Mouse (Mus musculus) CH12F3 (cell line): ENCODE results near the gene Rapgefl1.

Experiments used
- in situ Hi-C: fragments of 300-500 bp; cut with MboI; formaldehyde crosslinking; loops from 2 replicates; pipeline ENCODE4 v1.14.3; 2020; ENCODE audit warnings: low sequenced_read_pairs

Gene Rapgefl1

DNA sequence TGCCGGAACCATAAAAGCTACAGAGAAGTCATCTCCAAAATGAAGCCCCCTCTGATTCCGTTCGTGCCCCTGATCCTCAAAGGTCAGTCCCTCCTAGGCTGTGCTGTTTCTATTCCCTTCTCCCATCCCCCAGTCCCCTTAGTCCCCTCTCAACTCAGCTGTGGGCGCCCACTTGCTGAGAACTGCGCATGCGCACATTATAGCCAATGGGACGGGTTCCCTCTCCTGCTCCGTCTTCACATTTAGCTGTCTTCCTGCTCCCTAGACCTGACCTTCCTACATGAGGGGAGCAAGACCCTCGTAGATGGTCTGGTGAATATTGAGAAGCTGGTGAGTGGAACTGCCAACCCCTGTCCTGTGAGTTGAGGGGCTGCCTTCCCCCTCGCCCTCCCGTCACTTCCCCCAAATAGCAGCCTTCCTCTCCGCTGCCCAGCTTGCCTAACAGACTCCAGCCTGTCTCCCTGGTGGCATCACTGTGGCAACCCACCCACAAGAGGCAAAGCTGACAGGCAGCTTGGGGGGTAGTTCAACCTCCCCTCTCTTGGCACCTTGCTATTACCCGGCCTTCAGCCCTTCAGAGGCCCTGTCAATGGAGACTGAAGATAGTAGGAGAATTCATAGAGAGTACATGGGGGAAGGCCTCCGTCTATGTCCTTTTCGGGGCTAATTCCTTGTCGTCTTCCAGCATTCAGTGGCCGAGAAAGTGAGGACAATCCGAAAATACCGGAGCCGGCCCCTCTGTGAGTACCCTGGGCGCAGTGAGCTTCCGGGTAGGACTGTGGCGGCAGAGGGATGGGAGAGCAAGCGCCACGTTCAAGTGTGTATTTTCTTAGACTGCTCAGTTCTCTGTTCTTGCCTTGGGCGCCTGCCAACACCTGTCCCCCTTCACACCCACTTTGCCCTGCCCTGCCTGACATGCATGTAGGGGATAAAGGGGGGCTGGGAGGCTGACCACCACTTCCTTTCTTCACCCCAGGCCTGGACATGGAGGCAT is 13.8 kb downstream of the Rapgefl1 start:
- in situ Hi-C loops: no loop called here

DNA sequence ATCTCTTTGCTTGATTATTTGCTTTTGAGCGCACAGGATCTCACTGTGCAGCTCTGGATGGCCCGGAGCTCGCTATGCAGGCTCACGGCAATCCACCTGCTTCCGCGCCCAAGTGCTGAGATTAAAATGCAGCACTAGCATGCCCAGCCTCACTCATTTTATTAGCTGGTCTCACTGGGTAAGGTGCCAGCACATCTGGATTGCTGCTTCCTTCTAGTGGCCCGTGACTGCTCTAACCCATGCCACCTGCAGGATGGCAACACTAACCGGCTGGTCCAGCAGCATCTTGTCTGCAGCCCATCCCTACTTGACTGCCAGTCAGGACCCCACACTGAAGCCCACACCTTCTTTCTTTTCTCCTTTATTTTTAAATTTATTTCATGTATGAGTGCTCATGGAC is 17.5 kb downstream of the Rapgefl1 start:
- in situ Hi-C loops: no loop called here

DNA sequence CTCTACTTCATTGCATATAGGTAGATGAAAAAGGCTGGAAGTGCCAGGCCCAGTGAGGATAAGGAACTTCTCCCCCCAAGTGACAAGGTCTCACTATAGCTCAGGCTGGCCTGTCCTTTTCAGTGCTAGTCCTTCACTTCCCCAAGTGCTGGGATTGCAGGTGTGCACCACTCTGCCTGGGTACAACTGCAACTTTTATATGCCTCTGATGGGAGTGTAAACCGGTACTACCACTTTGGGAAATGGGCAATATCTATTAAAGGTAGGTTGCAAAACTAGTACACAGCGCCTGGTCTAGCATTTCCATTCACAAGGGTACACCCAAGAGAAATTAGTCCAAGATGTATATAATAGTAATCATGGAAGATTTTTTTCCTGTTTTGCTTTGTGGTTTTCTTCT is 18.1 kb downstream of the Rapgefl1 start:
- in situ Hi-C loops: no loop called here

DNA sequence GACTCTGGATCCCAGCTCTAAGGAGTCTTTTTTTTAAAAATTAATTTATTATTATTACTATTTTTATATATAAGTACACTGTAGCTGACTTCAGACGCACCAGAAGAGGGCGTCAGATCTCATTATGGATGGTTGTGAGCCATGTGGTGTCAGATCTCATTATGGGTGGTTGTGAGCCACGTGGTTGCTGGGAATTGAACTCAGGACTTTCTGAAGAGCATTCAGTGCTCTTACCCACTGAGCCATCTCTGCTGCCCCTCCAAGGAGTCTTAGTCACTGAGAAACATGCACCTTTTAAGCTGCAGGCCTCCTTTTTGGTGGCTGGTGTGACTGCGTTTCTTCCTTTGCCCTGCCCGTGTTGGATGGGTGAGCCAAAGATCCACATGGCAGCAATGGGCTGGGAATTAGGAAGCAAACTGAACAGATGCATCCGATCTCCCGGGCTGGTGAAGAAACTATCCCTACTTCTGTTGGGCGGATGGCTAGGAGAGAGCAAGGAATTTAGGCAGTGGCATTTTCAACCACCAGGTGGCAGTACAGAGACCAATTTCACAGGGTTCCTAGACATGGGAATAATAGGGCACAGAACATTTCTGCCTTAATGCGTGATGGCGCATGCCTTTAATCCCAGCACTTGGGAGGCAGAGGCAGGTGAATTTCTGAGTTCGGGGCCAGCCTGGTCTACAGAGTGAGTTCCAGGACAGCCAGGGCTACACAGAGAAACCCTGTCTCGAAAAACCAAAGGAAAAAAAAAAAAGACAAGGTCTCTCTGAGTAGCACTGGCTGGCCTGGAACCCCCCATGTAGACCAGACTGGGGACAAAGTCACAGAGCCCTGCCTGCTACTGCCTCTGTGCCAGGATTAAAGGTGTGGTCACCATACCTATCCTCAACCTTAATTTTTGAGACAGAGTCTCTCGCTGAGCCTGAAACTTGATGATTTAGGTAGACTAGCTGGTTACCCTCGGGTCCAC is 22.5 kb downstream of the Rapgefl1 start:
- in situ Hi-C loops: no loop called here

DNA sequence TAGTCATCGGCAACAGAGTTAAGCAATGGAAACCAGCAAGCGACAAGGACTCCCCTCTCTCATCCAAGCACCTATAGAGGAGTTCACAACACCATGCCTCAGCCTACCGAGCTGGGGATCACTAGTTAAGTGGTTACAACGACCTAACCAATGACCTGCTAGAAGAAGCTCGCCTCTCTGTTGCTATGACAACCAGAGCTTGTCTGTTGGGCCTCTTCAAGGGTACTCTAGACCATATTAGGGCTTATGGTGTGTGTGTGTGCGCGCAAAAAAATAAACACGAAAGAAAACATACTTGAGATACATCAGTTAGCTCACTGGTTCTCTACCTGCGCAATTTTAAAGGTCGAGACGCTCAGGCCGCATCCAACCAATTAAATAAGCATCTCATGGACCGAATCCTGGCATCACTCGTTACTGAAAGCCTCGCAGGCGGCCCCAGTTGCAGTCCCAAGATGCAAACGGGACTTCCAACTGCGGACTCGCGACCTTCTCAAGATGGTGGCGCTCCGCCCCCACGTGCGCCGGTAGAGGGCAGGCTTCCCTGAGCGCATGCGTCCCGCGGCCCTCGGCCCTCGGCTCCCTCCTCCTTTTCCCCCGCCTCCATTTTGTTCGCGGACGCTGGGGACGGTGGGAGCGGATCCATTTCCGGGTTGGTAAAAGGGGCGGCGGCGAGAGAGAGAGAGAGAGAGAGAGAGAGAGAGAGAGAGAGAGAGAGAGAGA is 26.6 kb downstream of the Rapgefl1 start, which contains the start of gene Wipf2:
Gene Wipf2, plus strand, starts transcription at position 611 of the 723 bp plus-strand sequence.
- in situ Hi-C loops: no loop called here

DNA sequence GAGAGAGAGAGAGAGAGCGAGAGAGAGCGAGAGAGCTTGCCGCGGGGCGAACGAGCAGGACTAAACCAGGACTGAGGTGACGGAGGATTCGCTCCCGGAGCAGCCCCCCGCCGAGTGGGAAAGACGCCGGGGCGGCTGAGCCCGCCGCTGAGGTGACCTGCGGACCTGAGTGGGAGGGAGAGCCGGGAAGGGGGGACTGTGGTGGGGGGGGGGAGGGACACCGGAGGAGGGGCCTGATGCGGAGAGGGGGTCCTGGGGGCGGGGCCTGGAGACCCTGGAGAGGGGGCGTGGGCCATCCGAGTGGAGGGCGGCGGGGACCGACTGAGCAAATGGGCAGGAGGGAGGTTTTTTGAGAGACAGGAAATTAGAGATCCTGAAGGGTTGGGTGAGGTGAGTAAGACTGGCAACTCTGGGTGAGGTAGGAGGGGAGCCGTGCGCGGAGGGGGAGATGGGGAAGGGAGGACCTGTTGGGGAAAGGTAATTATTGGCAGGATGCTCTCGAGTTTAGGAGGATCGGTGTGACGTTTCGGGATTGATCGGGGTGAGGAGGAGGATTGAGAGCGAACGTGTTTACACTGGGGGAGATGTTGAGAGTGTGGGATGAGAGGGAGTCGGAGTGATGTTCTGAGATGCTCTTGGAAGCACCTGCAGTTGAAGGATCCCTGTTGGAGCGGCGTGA is 27.3 kb downstream of the Rapgefl1 start:
- in situ Hi-C loops: no loop called here

DNA sequence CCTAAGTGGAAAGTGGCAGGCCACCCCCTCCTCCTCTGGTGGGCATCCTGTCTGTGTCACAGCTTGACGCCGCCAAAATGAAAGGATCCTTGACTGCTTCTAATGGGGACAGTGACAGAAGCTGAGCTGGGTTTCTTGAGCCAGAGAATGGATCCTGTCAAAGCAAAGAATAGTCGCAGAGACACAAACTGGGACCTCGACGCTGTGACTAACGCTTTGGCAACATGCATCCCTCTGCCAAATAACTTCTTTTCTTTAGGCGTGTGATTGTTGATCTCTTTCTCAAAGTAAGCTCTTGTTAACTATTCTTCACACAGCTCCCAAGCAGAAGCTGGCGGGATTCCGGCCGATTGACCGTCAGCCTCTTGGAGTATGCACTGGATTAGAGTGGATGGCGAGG is 30.7 kb downstream of the Rapgefl1 start:
- in situ Hi-C loops: no loop called here

DNA sequence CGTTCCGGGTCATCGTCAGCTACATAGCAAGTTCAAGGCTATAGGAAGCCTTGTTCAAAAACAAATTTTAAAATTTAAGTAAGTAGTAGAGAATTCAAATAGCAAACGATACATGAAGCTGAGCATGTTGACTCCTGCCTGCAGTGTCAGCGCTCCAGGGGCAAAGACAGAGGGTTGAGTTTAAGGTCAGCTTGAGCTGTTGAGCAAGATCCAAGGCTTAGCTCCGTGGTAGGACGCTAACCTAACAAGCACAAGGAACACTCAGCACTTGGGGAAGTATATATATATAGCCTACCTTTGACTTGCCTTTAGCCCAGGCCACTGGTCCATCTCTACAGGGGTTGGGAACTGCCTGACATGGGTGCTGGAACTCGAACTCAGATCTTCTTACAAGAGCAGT is 33.3 kb downstream of the Rapgefl1 start:
- in situ Hi-C loops: no loop called here

DNA sequence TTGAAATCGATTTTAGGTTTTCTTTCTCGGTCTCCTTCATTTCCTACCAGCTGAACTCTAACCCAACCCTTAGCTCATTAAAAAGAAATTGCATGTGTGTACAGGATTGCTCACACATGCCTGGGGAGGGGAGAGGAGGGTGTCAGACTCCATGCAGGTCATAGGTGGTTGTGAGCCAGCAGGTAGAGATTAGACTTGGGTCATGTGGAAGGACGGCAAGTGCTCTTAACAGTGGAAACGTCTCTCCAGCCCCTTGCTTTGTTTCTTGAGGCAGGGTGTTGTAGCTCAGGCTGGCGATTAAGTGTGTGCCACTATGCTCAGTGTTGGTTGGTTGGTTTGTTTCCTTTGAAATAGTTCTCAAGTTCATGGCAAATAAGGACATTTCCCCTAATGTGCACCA is 34.2 kb downstream of the Rapgefl1 start:
- in situ Hi-C loops: no loop called here

DNA sequence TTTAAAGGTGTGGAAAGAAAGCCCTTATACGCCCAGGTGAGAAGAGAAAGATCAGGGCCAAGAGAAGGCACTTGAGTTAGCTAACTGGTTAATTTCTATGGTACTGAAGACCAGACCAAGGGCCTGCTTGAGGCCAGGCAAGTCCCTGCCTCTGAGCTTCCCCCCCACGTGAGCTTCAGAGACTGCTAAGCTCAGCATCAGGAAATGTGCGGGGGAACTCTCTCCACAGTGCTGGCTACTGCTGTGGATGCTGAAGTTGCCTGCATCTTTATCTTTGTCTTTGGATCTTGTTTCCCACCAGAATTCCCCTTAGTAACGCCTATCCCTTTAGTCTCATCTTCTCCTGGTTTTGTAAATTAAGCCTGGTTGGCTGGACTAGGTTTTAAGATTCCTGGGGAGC is 34.8 kb downstream of the Rapgefl1 start:
- in situ Hi-C loops: no loop called here

DNA sequence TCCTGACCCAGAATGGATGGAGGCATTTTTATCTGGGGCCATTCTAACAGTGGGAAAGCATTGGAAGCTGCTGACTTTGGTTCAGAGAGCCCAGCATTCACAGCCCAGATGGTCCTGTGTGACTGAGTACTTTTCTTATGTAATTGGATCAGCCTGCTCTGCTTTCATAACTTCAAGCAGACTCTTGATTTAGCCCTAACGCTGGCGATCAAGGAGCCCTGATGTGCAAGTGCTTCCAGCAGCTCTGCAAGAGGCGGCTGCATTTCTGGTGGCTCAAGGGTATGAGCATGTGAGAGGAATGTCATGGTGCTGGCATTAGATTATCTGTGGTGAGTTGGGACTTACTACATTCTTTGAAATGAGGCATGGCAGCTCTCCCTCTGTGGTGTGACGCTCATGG is 35.5 kb downstream of the Rapgefl1 start:
- in situ Hi-C loops: no loop called here

DNA sequence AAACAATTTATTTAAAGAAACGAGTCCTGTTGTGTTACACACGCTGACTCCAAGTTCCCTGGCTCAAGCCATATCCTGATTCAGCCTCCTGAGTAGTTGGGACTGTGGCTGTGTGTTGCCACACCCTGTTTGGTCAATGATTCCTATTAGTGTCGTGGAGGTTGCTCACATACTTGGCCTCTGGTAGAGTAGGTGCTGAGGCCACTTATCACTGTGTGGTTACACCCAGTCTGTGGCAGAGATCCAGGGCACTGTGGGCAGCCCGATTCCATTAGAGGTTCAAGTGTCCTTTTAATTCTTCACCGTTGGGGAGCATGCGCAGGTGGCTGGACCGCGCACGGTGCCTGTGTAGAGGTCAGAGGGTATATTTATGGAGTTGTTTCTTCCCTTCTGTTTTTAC is 37.3 kb downstream of the Rapgefl1 start:
- in situ Hi-C loops: no loop called here

DNA sequence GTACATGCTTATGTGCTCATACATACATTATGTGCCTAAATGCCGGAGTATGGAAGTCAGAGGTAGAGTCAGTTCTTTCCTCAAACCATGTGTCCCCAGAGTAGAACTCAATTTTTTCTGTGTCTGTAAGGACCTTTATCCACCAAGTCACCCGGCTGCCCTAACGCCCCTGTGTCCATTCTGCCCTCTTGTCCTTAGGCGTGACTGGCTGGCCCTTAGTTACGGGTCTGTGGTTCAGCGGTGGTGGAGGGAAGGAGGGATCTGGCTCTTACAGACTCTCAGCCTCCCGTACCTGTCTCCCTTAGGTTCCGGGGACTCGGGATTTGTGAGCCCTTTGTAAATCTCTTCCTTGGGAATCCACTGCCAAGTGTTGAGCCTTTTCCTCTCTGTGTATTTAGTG is 40.4 kb downstream of the Rapgefl1 start:
- in situ Hi-C loops: no loop called here

DNA sequence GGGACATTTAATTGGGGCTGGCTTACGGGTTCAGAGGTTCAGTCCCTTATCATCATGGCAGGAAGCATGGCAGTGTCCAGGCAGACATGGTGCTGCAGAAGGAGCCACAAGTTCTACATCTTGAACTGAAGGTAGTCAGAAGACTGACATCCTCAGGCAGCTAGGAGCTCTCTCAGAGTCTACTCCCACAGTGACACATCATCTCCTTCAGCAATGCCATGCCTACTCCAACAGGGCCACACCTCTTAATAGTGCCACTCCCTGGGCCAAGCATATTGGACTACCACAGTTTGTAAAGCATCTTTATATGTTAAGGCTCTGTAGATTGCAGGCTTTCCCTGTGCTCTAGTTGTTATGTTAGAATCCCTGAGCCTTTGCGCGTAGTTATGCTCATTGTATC is 51.1 kb downstream of the Rapgefl1 start:
- in situ Hi-C loops: no loop called here

DNA sequence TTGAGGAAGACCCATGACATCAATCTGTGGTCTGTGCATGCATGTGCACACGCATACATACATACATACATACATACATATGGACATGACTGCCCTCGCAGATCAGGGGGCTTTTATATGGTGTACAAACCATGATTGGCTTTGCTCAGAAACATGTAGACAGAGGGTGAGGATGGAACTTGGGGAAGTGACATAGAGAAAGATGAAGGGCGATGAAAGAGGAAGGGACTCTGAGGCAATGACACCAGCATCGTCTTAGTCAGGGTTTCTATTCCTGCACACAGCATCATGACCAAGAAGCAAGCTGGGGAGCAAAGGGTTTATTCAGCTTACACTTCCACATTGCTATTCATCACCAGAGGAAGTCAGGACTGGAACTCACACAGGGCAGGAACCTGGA is 52.5 kb downstream of the Rapgefl1 start:
- in situ Hi-C loops: no loop called here

DNA sequence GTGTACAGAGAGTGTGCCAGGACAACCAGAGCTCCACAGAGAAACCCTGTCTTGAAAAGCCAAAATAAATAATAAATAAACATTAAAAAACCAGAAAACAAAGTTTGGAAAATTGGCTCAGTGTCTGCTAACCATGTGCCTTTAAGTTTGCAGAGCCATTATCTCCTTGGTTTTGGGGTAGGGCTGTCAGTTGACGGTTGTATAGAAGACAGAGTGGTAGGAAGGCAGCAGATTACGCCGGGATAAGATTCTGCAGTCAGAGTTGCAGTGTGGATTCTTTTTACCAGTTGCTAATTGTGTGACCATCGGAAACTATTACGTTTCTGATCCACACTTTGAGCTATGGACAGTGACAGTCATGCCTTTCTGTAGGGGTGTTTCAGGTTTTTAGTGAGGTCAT is 53.4 kb downstream of the Rapgefl1 start:
- in situ Hi-C loops: no loop called here

DNA sequence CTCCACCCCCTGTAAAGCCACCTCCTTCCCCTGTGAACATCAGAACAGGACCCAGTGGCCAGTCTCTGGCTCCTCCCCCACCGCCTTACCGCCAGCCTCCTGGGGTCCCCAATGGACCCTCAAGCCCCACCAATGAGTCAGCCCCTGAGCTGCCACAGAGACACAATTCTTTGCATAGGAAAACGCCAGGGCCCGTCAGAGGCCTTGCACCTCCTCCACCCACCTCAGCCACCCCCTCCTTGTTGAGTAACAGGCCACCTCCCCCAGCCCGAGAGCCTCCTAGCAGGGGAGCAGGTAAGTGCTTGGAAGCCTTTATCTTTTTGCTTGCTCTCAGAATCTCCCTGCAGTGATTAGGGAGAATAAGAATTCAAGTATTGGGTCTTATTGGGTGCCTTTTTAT is 55.8 kb downstream of the Rapgefl1 start:
- in situ Hi-C loops: no loop called here

DNA sequence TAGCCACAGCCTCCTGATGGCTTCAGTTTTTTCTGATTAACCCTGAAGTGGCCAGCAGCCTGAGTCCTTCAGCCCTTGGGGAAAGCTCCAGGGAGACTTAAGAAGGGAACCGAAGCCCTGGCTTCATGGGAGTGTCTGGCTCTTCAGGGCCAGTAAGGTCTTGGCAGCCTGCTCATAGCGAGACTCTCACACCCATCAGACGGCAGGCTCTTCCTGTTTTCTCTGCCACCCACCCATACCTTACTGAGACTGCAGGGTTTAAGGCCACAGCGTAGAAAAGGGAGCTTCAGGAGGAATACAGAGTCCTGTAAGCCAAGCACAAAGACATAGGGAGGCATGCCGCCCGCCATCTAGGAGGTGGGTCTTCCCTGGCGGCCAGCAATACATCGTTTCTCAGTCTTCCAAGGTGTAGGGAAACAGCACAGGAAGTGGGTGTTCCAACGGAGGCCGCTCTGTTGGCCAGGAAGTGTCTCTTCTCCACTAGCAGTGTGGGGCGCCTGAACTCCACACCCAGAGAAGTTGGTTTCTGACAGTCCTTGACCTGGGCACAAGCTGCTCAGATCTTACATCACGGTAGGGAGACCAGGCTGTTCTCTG is 64.0 kb downstream of the Rapgefl1 start:
- in situ Hi-C loops: no loop called here

DNA sequence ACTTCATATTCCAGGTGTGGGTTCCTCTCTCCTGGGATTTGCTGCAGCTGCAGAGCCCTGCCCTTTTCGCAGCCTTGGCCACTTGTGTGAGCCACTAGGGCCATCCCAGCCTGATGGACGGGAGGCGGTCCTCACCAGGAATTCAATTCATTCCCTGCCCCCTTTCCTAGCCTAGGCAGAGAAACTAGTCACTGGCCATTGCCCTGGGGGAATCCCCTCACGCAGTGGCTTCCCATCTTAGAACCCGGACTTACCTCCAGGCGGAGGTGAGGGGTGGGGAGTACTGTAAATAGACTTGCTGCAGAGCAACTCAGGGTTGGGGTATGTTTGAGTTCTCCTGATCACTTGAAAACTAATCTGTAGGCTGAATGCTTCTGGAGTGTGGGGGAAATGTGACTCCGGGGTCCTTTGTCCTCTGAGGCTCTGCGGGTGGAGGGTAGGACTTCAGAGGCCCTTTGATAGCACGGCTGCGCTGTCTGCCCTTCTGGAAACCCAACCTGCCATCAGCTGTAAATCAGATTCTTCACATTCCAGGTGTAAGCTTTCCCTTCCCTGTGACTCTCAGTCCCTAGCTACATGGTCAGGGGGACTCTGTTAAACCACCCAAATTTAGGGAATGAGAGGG is 66.1 kb downstream of the Rapgefl1 start:
- in situ Hi-C loops: no loop called here
